Mouse (Mus musculus) kidney, postnatal 0 days (tissue): ENCODE measurements around the gene Akp3. TPM values are rescaled to one million over a fixed set of nuclear protein-coding genes. Genes with fewer than 3 reads are reported as not detected.
A peak's percentile ranks its signal among the peaks of the same experiment; 100 is the strongest.

Source experiments
- ATAC-seq: fragments of 200-750 bp; cut with Nextera tagmentation; replicated peaks from 2 replicates; pipeline ENCODE4 v1.8.0; 2017; ENCODE audit warnings: low read depth, moderate number of reproducible peaks, moderate TSS enrichment, moderate library complexity; ENCODE audit not compliant: low FRiP score
- DNase-seq: peaks from one replicate; pipeline ENCODE4 v3.0.0-alpha.2; 2016; ENCODE audit warnings: low spot score
- H3K27ac ChIP-seq: fragments of 300-500 bp; sonication (generic); 2 replicates; pipeline ENCODE4 v1.5.1; 2014; ENCODE audit warnings: mild to moderate bottlenecking
- H3K27me3 ChIP-seq: fragments of 300-500 bp; sonication (generic); 2 replicates; pipeline ENCODE4 v1.6.1; 2014; ENCODE audit warnings: low read length, mixed read lengths; ENCODE audit not compliant: insufficient read depth
- H3K36me3 ChIP-seq: fragments of 300-500 bp; sonication (generic); 2 replicates; pipeline ENCODE4 v1.6.1; 2014; ENCODE audit warnings: low read length, mixed read lengths; ENCODE audit not compliant: insufficient read depth
- H3K4me1 ChIP-seq: fragments of 300-500 bp; sonication (generic); replicated peaks from 2 replicates; pipeline ENCODE4 v1.6.1; 2014; ENCODE audit warnings: antibody characterized with exemption, low read length, mixed read lengths; ENCODE audit not compliant: insufficient read depth
- H3K4me2 ChIP-seq: fragments of 300-500 bp; sonication (generic); 2 replicates; pipeline ENCODE4 v1.6.1; 2014; ENCODE audit warnings: mild to moderate bottlenecking, low read length, moderate library complexity, mixed read lengths
- H3K4me3 ChIP-seq: fragments of 300-500 bp; sonication (generic); replicated peaks from 2 replicates; pipeline ENCODE4 v1.5.1; 2014; ENCODE audit warnings: low read depth, low read length
- H3K9ac ChIP-seq: fragments of 300-500 bp; sonication (generic); 2 replicates; pipeline ENCODE4 v1.6.1; 2014; ENCODE audit warnings: low read depth, low read length
- H3K9me3 ChIP-seq: fragments of 300-500 bp; sonication (generic); replicated peaks from 2 replicates; pipeline ENCODE4 v1.6.1; 2016; ENCODE audit warnings: low read length, inconsistent platforms, mixed read lengths
- CTCF ChIP-seq: IDR thresholded peaks from 2 replicates; pipeline ENCODE4 v1.5.1; 2016; ENCODE audit warnings: antibody characterized with exemption, low read depth, mild to moderate bottlenecking, moderate library complexity
- WGBS: fragments of 180-500 bp; shearing (Covaris S2); extraction: QIAGEN DNeasy Blood & Tissue Kit; methylation state at CpG from one replicate; pipeline ENCODE4 v1.1.7; 2014; 5-methylcytosine and 5-hydroxymethylcytosine counted together
- polyA plus RNA-seq: library from polyadenylated mRNA; unstranded; fragments of >200 nt; fragmentation: Nextera tagmentation; extraction: Ambion mirVana; gene quantifications from 2 replicates; pipeline ENCODE4 v1.2.1, GENCODE M21; 2015

The Akp3 gene
- polyA plus RNA-seq, 1 experiment from 2014 or later, result not detected

GRCm38 (mm10) chr1:87151286-87151685, 26.5 kb downstream of the Akp3 start:
- H3K27ac ChIP-seq, result no peak overlapping the region
- no peak overlapping the region for H3K4me2 ChIP-seq
- H3K4me1 ChIP-seq, result no peaks in the 10 kb centered on the region; the same call in 1 of the 2 replicates
- H3K36me3 ChIP-seq, result no peaks in the 10 kb centered on the region
- no peak for DNase-seq
- TF ChIP-seq CTCF, result no peak
- H3K9ac ChIP-seq, result no peak overlapping the region
- H3K4me3 ChIP-seq, result no peak overlapping the region
- ATAC-seq, result no peak
- H3K9me3 ChIP-seq, result no peaks in the 10 kb centered on the region
- WGBS, result 66% methylated on average over 6 of the region's 6 CpGs
- peaks cover 49% of the 10 kb centered on the region for H3K27me3 ChIP-seq

DNA sequence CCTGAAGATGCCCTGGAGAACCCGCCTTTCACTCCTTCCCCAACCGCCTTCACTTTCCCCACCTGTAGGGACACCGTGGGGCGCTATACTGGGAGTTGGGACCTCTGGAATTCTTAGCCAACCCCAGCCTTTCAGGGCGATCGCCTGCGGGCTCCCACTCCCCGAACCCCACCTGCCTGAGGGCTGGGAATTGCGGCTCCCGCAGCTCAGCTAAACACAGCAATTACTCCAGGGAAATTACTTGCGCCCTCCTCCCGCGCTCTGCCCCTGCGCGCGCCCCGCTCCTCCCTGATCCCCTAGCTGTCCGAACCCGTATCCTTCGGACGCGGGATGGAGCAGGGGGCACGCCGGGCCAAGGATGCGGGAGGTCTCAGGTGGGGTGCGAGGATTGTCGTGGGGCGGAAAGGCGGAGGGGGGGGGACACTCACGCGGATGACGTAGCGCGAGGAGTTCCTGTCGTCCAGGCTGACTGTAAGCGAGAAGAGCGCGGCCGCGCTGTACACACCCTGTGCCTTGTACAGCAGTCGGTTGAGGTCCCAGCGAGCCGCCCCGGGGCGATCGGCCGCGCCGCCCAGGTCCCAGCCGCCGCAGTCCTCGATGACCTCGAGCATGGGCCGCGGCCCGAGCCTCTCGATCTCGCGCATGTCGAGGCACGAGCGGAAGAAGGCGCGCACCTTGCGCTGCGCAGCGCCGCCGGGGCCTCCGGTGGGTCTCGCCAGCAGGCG, 29.2 kb downstream of the Akp3 start:
- WGBS, result 1% methylated on average over 71 of the region's 72 CpGs
- Histone ChIP-seq H3K9ac (no peak overlapping the region), H3K27ac (no peak overlapping the region), H3K4me1 (no peaks in the 10 kb centered on the region; the same call in 1 of the 2 replicates), H3K4me3 (peak overlapping the region; percentile 32), H3K9me3 (no peaks in the 10 kb centered on the region), H3K36me3 (no peaks in the 10 kb centered on the region), H3K27me3 (peaks cover 72% of the 10 kb centered on the region), H3K4me2 (peak overlapping the region; percentile 55)
- no peak for TF ChIP-seq CTCF
- ATAC-seq (no peak), DNase-seq (no peak)

DNA sequence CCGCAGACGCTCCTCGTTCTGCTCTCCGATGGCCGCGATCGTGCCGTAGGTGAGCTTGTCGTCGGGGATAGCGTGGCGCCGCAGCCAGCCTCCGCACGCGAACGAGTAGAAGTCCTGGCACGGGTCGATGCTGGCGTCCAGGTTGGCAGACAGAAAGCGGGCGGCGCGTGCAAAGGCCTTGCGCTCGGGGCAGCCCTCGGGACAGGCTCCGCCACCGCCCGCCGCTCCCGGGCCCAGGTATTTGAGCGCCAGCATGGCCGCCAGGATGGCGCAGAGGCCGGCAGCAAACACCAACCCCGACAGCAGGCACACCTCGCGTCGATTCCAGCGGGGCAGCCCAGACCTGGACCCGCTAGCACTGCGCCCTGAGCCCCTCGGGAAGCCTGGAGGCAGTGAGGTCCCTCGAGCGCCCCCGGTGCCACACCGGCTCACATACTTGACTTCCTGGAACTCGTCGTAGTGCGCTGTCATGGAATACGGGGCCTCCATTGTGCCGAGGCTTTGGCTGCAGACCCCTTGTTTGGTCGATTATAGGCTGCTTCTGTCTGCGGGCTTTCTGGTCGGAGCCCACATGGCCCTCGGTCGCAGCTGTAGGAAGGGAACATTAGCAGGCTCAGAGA, 29.8 kb downstream of the Akp3 start:
- peaks cover 72% of the 10 kb centered on the region for H3K27me3 ChIP-seq
- H3K4me2 ChIP-seq, result peak overlapping the region; percentile 55
- H3K36me3 ChIP-seq, result no peaks in the 10 kb centered on the region
- no peak overlapping the region for H3K27ac ChIP-seq
- no peak for TF ChIP-seq CTCF
- DNase-seq (no peak), ATAC-seq (no peak)
- no peaks in the 10 kb centered on the region; the same call in 1 of the 2 replicates for H3K4me1 ChIP-seq
- peak overlapping the region; percentile 32 for H3K4me3 ChIP-seq
- H3K9me3 ChIP-seq, result no peaks in the 10 kb centered on the region
- 1% methylated on average over 58 of the region's 58 CpGs for WGBS
- no peak overlapping the region for H3K9ac ChIP-seq

DNA sequence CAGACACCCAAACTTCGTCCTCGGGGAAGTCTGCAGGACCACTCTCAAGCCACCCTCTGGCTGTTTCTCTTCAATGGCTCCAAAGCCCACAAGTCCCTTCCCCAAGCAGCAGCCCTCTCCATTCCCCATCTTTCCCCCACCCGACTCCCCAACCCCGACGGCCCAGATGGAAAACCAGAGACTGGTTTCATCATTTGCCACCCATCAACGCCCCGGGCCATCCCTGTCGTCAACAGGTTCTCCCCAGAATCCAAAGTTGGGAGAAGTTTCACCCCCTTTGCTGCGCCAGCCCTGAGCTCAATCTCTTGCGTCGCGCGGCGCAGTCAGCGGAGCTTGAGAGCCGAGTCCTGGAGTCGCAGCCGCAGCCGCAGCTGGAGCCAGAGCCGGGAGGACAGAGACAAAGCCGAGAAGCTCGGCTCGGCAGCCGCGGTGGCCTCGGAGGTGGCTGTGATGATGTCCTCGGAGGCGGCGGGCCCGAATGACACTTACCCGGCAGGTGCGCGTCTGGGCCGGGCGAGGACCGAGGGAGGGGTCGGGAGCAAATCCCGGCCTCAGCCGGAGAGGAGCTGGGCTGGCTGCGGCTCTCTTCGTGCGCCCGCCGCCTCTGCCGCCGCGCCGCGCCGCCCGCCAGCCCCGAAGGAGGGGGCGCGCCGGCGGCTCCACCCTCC, 30.9 kb downstream of the Akp3 start:
- Histone ChIP-seq H3K9ac (no peak overlapping the region), H3K27me3 (peaks cover 72% of the 10 kb centered on the region), H3K36me3 (no peaks in the 10 kb centered on the region), H3K4me3 (peak overlapping the region; percentile 31), H3K9me3 (no peaks in the 10 kb centered on the region), H3K4me1 (no peaks in the 10 kb centered on the region; the same call in 1 of the 2 replicates), H3K27ac (no peak overlapping the region), H3K4me2 (peak overlapping the region; percentile 61)
- no peak for DNase-seq
- no peak for TF ChIP-seq CTCF
- WGBS, result under 1% methylated on average over 50 of the region's 56 CpGs
- no peak for ATAC-seq

DNA sequence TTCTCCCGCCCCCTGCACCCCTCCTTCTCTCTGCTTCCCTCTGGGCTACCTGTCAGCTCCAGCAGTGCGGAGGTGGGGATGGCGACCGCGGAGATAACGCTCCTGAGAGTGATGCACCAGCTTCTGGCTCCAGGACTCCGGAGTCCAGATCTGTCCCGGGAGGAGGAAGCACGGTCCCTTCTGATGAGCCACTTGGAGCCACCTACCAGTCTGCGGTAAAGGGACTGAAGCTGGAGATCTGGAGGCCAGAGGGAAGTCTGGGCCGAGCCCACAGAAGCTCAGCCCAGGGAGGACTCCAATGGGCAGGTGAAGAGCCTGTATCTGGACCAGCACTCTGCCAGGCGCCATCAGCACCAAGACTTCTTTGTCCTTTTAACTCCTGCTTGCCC, 31.4 kb downstream of the Akp3 start, which contains the start of gene Ecel1:
Gene Ecel1, minus strand, starts transcription at position 323 of the 389 bp plus-strand sequence.
- Histone ChIP-seq H3K9me3 (no peaks in the 10 kb centered on the region), H3K36me3 (no peaks in the 10 kb centered on the region), H3K4me3 (peak within 1 kb of the TSS; percentile 31), H3K4me1 (no peaks in the 10 kb centered on the region; the same call in 1 of the 2 replicates), H3K27me3 (peaks cover 72% of the 10 kb centered on the region), H3K27ac (no peak within 1 kb of the TSS), H3K9ac (no peak within 1 kb of the TSS), H3K4me2 (peak within 1 kb of the TSS; percentile 61)
- TF ChIP-seq CTCF, result no peak
- ATAC-seq (no peak), DNase-seq (no peak)
- 5% methylated on average over 11 of the region's 12 CpGs for WGBS

- no peaks in the 10 kb centered on the region for H3K9me3 ChIP-seq
- 83% methylated on average over 3 of the region's 3 CpGs for WGBS
- no peak for DNase-seq
- no peak overlapping the region for H3K9ac ChIP-seq
- TF ChIP-seq CTCF, result no peak
- no peak overlapping the region for H3K4me2 ChIP-seq
- no peak for ATAC-seq
- H3K27ac ChIP-seq, result no peak overlapping the region
- H3K36me3 ChIP-seq, result no peaks in the 10 kb centered on the region
- no peak overlapping the region for H3K4me3 ChIP-seq
- H3K4me1 ChIP-seq, result no peaks in the 10 kb centered on the region; the same call in 1 of the 2 replicates
- H3K27me3 ChIP-seq, result peaks cover 43% of the 10 kb centered on the region
Observed at GRCm38 (mm10) chr1:87159396-87159795, 34.6 kb downstream of the Akp3 start.
